Mouse (Mus musculus): ENCODE measurements at regions not wholly inside any gene's neighbourhood (a gene's known extent, or its start where the extent isn't known, plus 50 kb on each side); places are given as distances from the start of the nearest gene placed in this dataset.

- no peak for DNase-seq (ENCODE audit: low read depth in 2 of 2, low spot score in 2 of 2)
Measured at GRCm38 (mm10) chr15:42768396-42768795, 2634.2 kb downstream of the 9330182O14Rik start.

GRCm38 (mm10) chr15:42779903-42780302, 2645.7 kb downstream of the 9330182O14Rik start:
- no peak for DNase-seq (ENCODE audit: low read depth in 2 of 2, low spot score in 2 of 2)

GRCm38 (mm10) chr15:42801217-42801616, 2667.1 kb downstream of the 9330182O14Rik start:
- no peak for DNase-seq (ENCODE audit: low read depth in 2 of 2, low spot score in 2 of 2)

GRCm38 (mm10) chr15:42810871-42811490, 2676.8 kb downstream of the 9330182O14Rik start:
- DNase-seq (ENCODE audit: low read depth in 2 of 2, low spot score in 2 of 2), result no peak

GRCm38 (mm10) chr15:42815026-42815724, 2681.0 kb downstream of the 9330182O14Rik start:
- no peak for DNase-seq (ENCODE audit: low read depth in 2 of 2, low spot score in 2 of 2)

- no peak for DNase-seq (ENCODE audit: low read depth in 2 of 2, low spot score in 2 of 2)
Measured at GRCm38 (mm10) chr15:42838839-42839238, 2704.7 kb downstream of the 9330182O14Rik start.

- no peak for DNase-seq (ENCODE audit: low read depth in 2 of 2, low spot score in 2 of 2)
Measured at GRCm38 (mm10) chr15:42850003-42850402, 2715.8 kb downstream of the 9330182O14Rik start.

- no peak for DNase-seq (ENCODE audit: low read depth in 2 of 2, low spot score in 2 of 2)
Measured at GRCm38 (mm10) chr15:42872491-42872890, 2738.3 kb downstream of the 9330182O14Rik start.

GRCm38 (mm10) chr15:42894611-42895010, 2760.4 kb downstream of the 9330182O14Rik start:
- DNase-seq (ENCODE audit: low read depth in 2 of 2, low spot score in 2 of 2), result no peak

GRCm38 (mm10) chr15:42900056-42900455, 2765.9 kb downstream of the 9330182O14Rik start:
- DNase-seq (ENCODE audit: low read depth in 2 of 2, low spot score in 2 of 2), result no peak

- DNase-seq (ENCODE audit: low read depth in 2 of 2, low spot score in 2 of 2), result no peak
Measured at GRCm38 (mm10) chr15:42901782-42902181, 2767.6 kb downstream of the 9330182O14Rik start.

- no peak for DNase-seq (ENCODE audit: low read depth in 2 of 2, low spot score in 2 of 2)
Measured at GRCm38 (mm10) chr15:42911357-42911756, 2777.2 kb downstream of the 9330182O14Rik start.

- DNase-seq (ENCODE audit: low read depth in 2 of 2, low spot score in 2 of 2), result no peak
Measured at GRCm38 (mm10) chr15:42912880-42913279, 2778.7 kb downstream of the 9330182O14Rik start.

GRCm38 (mm10) chr15:42913285-42913684, 2779.1 kb downstream of the 9330182O14Rik start:
- no peak for DNase-seq (ENCODE audit: low read depth in 2 of 2, low spot score in 2 of 2)

GRCm38 (mm10) chr15:42914099-42914498, 2779.9 kb downstream of the 9330182O14Rik start:
- peak in 1 of 2 experiments; percentile 8 for DNase-seq (ENCODE audit: low read depth in 2 of 2, low spot score in 2 of 2)

- DNase-seq (ENCODE audit: low read depth in 2 of 2, low spot score in 2 of 2), result no peak
Measured at GRCm38 (mm10) chr15:42915195-42915594, 2781.0 kb downstream of the 9330182O14Rik start.

- DNase-seq (ENCODE audit: low read depth in 2 of 2, low spot score in 2 of 2), result no peak
Measured at GRCm38 (mm10) chr15:42921618-42922017, 2787.5 kb downstream of the 9330182O14Rik start.

GRCm38 (mm10) chr15:42928331-42928730, 2794.2 kb downstream of the 9330182O14Rik start:
- DNase-seq (ENCODE audit: low read depth in 2 of 2, low spot score in 2 of 2), result no peak

- DNase-seq (ENCODE audit: low read depth in 2 of 2, low spot score in 2 of 2), result no peak
Measured at GRCm38 (mm10) chr15:42944610-42945009, 2810.4 kb downstream of the 9330182O14Rik start.

GRCm38 (mm10) chr15:42955167-42955566, 2821.0 kb downstream of the 9330182O14Rik start:
- no peak for DNase-seq (ENCODE audit: low read depth in 2 of 2, low spot score in 2 of 2)

GRCm38 (mm10) chr15:42962747-42963338, 2828.7 kb downstream of the 9330182O14Rik start:
- peak in 1 of 2 experiments; percentile 17 for DNase-seq (ENCODE audit: low read depth in 2 of 2, low spot score in 2 of 2)

- DNase-seq (ENCODE audit: low read depth in 2 of 2, low spot score in 2 of 2), result no peak
Measured at GRCm38 (mm10) chr15:42965314-42965713, 2831.1 kb downstream of the 9330182O14Rik start.

Measured in CD8-positive naive resting alpha-beta T cell, adult 2 months (primary cell).